Mouse (Mus musculus) embryonic fibroblast, embryonic 13.5 days (primary cell): ENCODE data around the gene Nacc2.

Source experiments
- CTCF ChIP-seq: IDR thresholded peaks from 2 replicates; pipeline ENCODE4 v1.5.1; 2011; ENCODE audit warnings: mild to moderate bottlenecking, control low read depth, low read length, moderate library complexity, borderline replicate concordance; ENCODE audit not compliant: insufficient read depth
- POLR2A ChIP-seq: IDR thresholded peaks from 2 replicates; pipeline ENCODE4 v1.6.1; 2011; ENCODE audit warnings: low read depth, mild to moderate bottlenecking, control low read depth, low read length, moderate library complexity

DNA sequence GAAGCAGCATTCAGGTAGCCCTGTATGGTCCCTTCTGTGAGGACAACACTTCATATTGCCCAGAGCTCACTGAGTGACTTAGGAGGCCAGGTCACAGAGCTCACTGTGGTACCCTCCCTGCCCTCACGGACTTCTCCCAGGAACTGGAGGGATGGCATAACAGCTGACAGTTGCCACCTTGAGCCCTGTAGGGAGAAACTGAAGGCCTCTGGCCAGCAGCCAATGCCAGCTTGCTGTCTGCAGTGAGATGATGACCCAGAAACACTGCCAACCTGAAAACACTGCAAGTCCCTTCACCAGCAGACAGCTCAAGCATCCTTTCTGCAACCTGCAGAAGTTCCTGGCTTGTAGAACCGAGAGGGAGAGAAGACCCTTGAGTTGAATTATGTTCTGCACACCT, 20.5 kb upstream of the Nacc2 start:
- TF ChIP-seq CTCF (no peak), POLR2A (no peak)
